ENCODE assay signal across 1 mouse cellular context in genomic region chr1:86154824-86155164, GRCm38 (mm10).
TF ChIP-seq lines count a peak whose summit lies in the region.

No protein-coding gene starts in this region.

TF ChIP-seq in MEL, 35 proteins besides CTCF, POLR2A, EP300 and RAD21 (continued from another document):
- TF ChIP-seq JUND (IDR thresholded peaks at IDR 0.05; ENCODE audit: low read depth, low read length) (no peak), RCOR1 (IDR thresholded peaks at IDR 0.05; ENCODE audit: low read depth, low read length) (no peak)
TF ChIP-seq in MEL: peak in this region for 0.
